Mouse (Mus musculus): ENCODE data around the gene Gtf3c2. TPM values are rescaled to one million over a fixed set of nuclear protein-coding genes. Genes with fewer than 3 reads are reported as not detected.
"Not testable (repeated sequence)": the region's sequence is repeated elsewhere in the genome, so short reads cannot be mapped to it uniquely, and the experiment has no call there.

Gene Gtf3c2
- polyA plus RNA-seq (2011; ENCODE audit: insufficient read length, low read depth, missing spikeins), result 51.0 and 69.2 TPM in 2 replicates

- TF ChIP-seq POLR2A (IDR thresholded peaks at IDR 0.05; ENCODE audit: low read depth, low read length) (peak; percentile 78), CTCF (IDR thresholded peaks at IDR 0.05; ENCODE audit: borderline replicate concordance, insufficient read depth, low read length) (no peak)
- H3K4me1 ChIP-seq (ENCODE audit: control insufficient read depth, insufficient read depth, low read length), result no peaks in the 10 kb centered on the region
- H3K27ac ChIP-seq (ENCODE audit: insufficient read depth, low read length), result peak within 1 kb of the TSS; percentile 96
- H3K4me3 ChIP-seq (ENCODE audit: insufficient read depth, low read length), result peak within 1 kb of the TSS; percentile 96
Observed at GRCm38 (mm10) chr5:31179766-31180630, at the start of gene Gtf3c2, which contains the start of gene Gm29609. Gene Gtf3c2, minus strand, starts transcription at chr5:31180144. Gene Gm29609, minus strand, starts transcription at chr5:31179911.

GRCm38 (mm10) chr5:31226641-31227040 is 46.7 kb upstream of the Gtf3c2 start:
- H3K4me3 ChIP-seq (ENCODE audit: insufficient read depth, low read length), result no peak overlapping the region
- no peaks in the 10 kb centered on the region for H3K4me1 ChIP-seq (ENCODE audit: control insufficient read depth, insufficient read depth, low read length)
- no peak overlapping the region for H3K27ac ChIP-seq (ENCODE audit: insufficient read depth, low read length)
- TF ChIP-seq POLR2A (IDR thresholded peaks at IDR 0.05; ENCODE audit: low read depth, low read length) (no peak), CTCF (IDR thresholded peaks at IDR 0.05; ENCODE audit: borderline replicate concordance, insufficient read depth, low read length) (no peak)

GRCm38 (mm10) chr5:31222696-31223095 is 42.8 kb upstream of the Gtf3c2 start:
- H3K4me3 ChIP-seq (ENCODE audit: insufficient read depth, low read length), result no peak overlapping the region
- TF ChIP-seq POLR2A (IDR thresholded peaks at IDR 0.05; ENCODE audit: low read depth, low read length), result no peak
- no peak overlapping the region for H3K27ac ChIP-seq (ENCODE audit: insufficient read depth, low read length)
- no peaks in the 10 kb centered on the region for H3K4me1 ChIP-seq (ENCODE audit: control insufficient read depth, insufficient read depth, low read length)

GRCm38 (mm10) chr5:31221304-31221945 is 41.5 kb upstream of the Gtf3c2 start:
- H3K4me3 ChIP-seq (ENCODE audit: insufficient read depth, low read length), result peak overlapping the region; percentile 62
- peak overlapping the region; percentile 77 for H3K27ac ChIP-seq (ENCODE audit: insufficient read depth, low read length)
- H3K4me1 ChIP-seq (ENCODE audit: control insufficient read depth, insufficient read depth, low read length), result no peaks in the 10 kb centered on the region
- TF ChIP-seq POLR2A (IDR thresholded peaks at IDR 0.05; ENCODE audit: low read depth, low read length), result peak; percentile 46; the same call in 1 of the 2 replicates
- TF ChIP-seq CTCF (IDR thresholded peaks at IDR 0.05; ENCODE audit: borderline replicate concordance, insufficient read depth, low read length), result peak; percentile 32; the same call in 1 of the 2 replicates

- no peaks in the 10 kb centered on the region for H3K4me1 ChIP-seq (ENCODE audit: control insufficient read depth, insufficient read depth, low read length)
- H3K27ac ChIP-seq (ENCODE audit: insufficient read depth, low read length), result peak within 1 kb of the TSS; percentile 77
- peak within 1 kb of the TSS; percentile 90 for H3K4me3 ChIP-seq (ENCODE audit: insufficient read depth, low read length)
- TF ChIP-seq POLR2A (IDR thresholded peaks at IDR 0.05; ENCODE audit: low read depth, low read length) (peak; percentile 97), CTCF (IDR thresholded peaks at IDR 0.05; ENCODE audit: borderline replicate concordance, insufficient read depth, low read length) (no peak)
Observed at GRCm38 (mm10) chr5:31220448-31221303, 40.7 kb upstream of the Gtf3c2 start, which contains the start of gene Ppm1g. Gene Ppm1g, minus strand, starts transcription at chr5:31220687.

GRCm38 (mm10) chr5:31219911-31220447 is 40.0 kb upstream of the Gtf3c2 start:
- H3K4me3 ChIP-seq (ENCODE audit: insufficient read depth, low read length), result peak overlapping the region; percentile 90
- TF ChIP-seq CTCF (IDR thresholded peaks at IDR 0.05; ENCODE audit: borderline replicate concordance, insufficient read depth, low read length) (no peak), POLR2A (IDR thresholded peaks at IDR 0.05; ENCODE audit: low read depth, low read length) (no peak)
- H3K27ac ChIP-seq (ENCODE audit: insufficient read depth, low read length), result peak overlapping the region; percentile 61
- H3K4me1 ChIP-seq (ENCODE audit: control insufficient read depth, insufficient read depth, low read length), result no peaks in the 10 kb centered on the region

- Histone ChIP-seq H3K27ac (ENCODE audit: insufficient read depth, low read length) (peak overlapping the region; percentile 61), H3K4me1 (ENCODE audit: control insufficient read depth, insufficient read depth, low read length) (no peaks in the 10 kb centered on the region), H3K4me3 (ENCODE audit: insufficient read depth, low read length) (peak overlapping the region; percentile 90)
- no peak for TF ChIP-seq POLR2A (IDR thresholded peaks at IDR 0.05; ENCODE audit: low read depth, low read length)
- no peak for TF ChIP-seq CTCF (IDR thresholded peaks at IDR 0.05; ENCODE audit: borderline replicate concordance, insufficient read depth, low read length)
Observed at GRCm38 (mm10) chr5:31219474-31219873, 39.5 kb upstream of the Gtf3c2 start.

GRCm38 (mm10) chr5:31219070-31219469 is 39.1 kb upstream of the Gtf3c2 start:
- Histone ChIP-seq H3K4me3 (ENCODE audit: insufficient read depth, low read length) (peak overlapping the region; percentile 30), H3K27ac (ENCODE audit: insufficient read depth, low read length) (no peak overlapping the region), H3K4me1 (ENCODE audit: control insufficient read depth, insufficient read depth, low read length) (no peaks in the 10 kb centered on the region)
- TF ChIP-seq POLR2A (IDR thresholded peaks at IDR 0.05; ENCODE audit: low read depth, low read length), result no peak
- no peak for TF ChIP-seq CTCF (IDR thresholded peaks at IDR 0.05; ENCODE audit: borderline replicate concordance, insufficient read depth, low read length)

GRCm38 (mm10) chr5:31218294-31218693 is 38.4 kb upstream of the Gtf3c2 start:
- TF ChIP-seq CTCF (IDR thresholded peaks at IDR 0.05; ENCODE audit: borderline replicate concordance, insufficient read depth, low read length), result no peak
- no peak for TF ChIP-seq POLR2A (IDR thresholded peaks at IDR 0.05; ENCODE audit: low read depth, low read length)
- H3K4me1 ChIP-seq (ENCODE audit: control insufficient read depth, insufficient read depth, low read length), result no peaks in the 10 kb centered on the region
- peak overlapping the region; percentile 30; the same call in 1 of the 2 replicates for H3K4me3 ChIP-seq (ENCODE audit: insufficient read depth, low read length)
- H3K27ac ChIP-seq (ENCODE audit: insufficient read depth, low read length), result no peak overlapping the region

- not testable (repeated sequence) for H3K4me3 ChIP-seq (ENCODE audit: insufficient read depth, low read length); H3K4me1 ChIP-seq (ENCODE audit: control insufficient read depth, insufficient read depth, low read length); H3K27ac ChIP-seq (ENCODE audit: insufficient read depth, low read length)
Observed at GRCm38 (mm10) chr5:31216554-31216953, 36.6 kb upstream of the Gtf3c2 start.

Measured in embryonic fibroblast, embryonic 13.5 days (primary cell).